Mouse (Mus musculus) erythroblast, adult 5-6 weeks (primary cell): Measurements from ENCODE around the gene Tenm1. TPM values are rescaled to one million over a fixed set of nuclear protein-coding genes. Genes with fewer than 3 reads are reported as not detected.

Experiments used
- ATAC-seq: replicated peaks from 2 replicates; pipeline ENCODE4 v1.8.0; 2016; ENCODE audit warnings: moderate number of reproducible peaks, mild to moderate bottlenecking, moderate TSS enrichment, inconsistent platforms; ENCODE audit not compliant: poor library complexity, low FRiP score, severe bottlenecking
- total RNA-seq, 2 experiments: library from RNA; stranded (forward) in 1 of 2; stranded (reverse) in 1 of 2; fragments of 150-400 nt in 1 of 2; fragments of 200-764, 138-1000 nt in 1 of 2; gene quantifications; 2 replicates each; pipeline versions ENCODE4 v1.2.3 to v1.2.4; 2015 to 2017; ENCODE audit warnings: low replicate concordance in 2 of 2

Tenm1 gene
- total RNA-seq, 2 experiments from 2014 or later, result not detected

GRCm38 (mm10) chrX:42489446-42489845 is 939.5 kb downstream of the Tenm1 start, which contains the start of gene Tex13c2:
Gene Tex13c2, plus strand, starts transcription at chrX:42489691.
- ATAC-seq, result no peak

Other genes with a start within 250 kb of the Tenm1 start
- gene Tex13c1, start 162.0 kb upstream of the Tenm1 start, total RNA-seq (2015; ENCODE audit: low replicate concordance), result not detected in 2 replicates
- not detected in 2 replicates for gene Tex13c1, start 162.0 kb upstream of the Tenm1 start, total RNA-seq (2017; ENCODE audit: low replicate concordance)